Mouse (Mus musculus): Measurements from ENCODE around the gene Nos2. TPM values are rescaled to one million over a fixed set of nuclear protein-coding genes. Genes with fewer than 3 reads are reported as not detected.

Gene Nos2
- 1.4 and 1.6 TPM in 2 replicates for polyA plus RNA-seq (2014; fragmentation: Nextera tagmentation; extraction: Ambion mirVana)

- Histone ChIP-seq H3K27ac (ENCODE audit: low read depth, low read length) (no peak within 1 kb of the TSS), H3K9ac (ENCODE audit: low read length) (no peak within 1 kb of the TSS), H3K4me1 (ENCODE audit: control insufficient read depth, insufficient read depth, low read length) (no peaks in the 10 kb centered on the region), H3K9me3 (ENCODE audit: control insufficient read depth, low read length) (no peaks in the 10 kb centered on the region), H3K4me2 (ENCODE audit: low read depth) (no peak within 1 kb of the TSS), H3K27me3 (ENCODE audit: control insufficient read depth, insufficient read depth, low read length) (peaks cover 23% of the 10 kb centered on the region), H3K4me3 (ENCODE audit: low read depth, low read length) (no peak within 1 kb of the TSS), H3K36me3 (ENCODE audit: control insufficient read depth, insufficient read depth, low read length) (no peaks in the 10 kb centered on the region)
- ATAC-seq (ENCODE audit: insufficient read depth, low FRiP score, low TSS enrichment): no peak
- 63% methylated on average over 6 of the region's 6 CpGs for WGBS
- DNase-seq (ENCODE audit: low spot score): no peak
Measured at GRCm38 (mm10) chr11:78920411-78920939, at the start of gene Nos2. Gene Nos2, plus strand, starts transcription at chr11:78920787.

GRCm38 (mm10) chr11:78870891-78871290 is 49.7 kb upstream of the Nos2 start:
- Histone ChIP-seq H3K4me2 (ENCODE audit: low read depth) (no peak overlapping the region), H3K9me3 (ENCODE audit: control insufficient read depth, low read length) (no peaks in the 10 kb centered on the region), H3K36me3 (ENCODE audit: control insufficient read depth, insufficient read depth, low read length) (no peaks in the 10 kb centered on the region), H3K4me1 (ENCODE audit: control insufficient read depth, insufficient read depth, low read length) (no peaks in the 10 kb centered on the region), H3K27me3 (ENCODE audit: control insufficient read depth, insufficient read depth, low read length) (no peaks in the 10 kb centered on the region), H3K9ac (ENCODE audit: low read length) (no peak overlapping the region), H3K4me3 (ENCODE audit: low read depth, low read length) (no peak overlapping the region), H3K27ac (ENCODE audit: low read depth, low read length) (no peak overlapping the region)
- DNase-seq (ENCODE audit: low spot score): no peak
- WGBS: 80% methylated on average over 4 of the region's 4 CpGs
- ATAC-seq (ENCODE audit: insufficient read depth, low FRiP score, low TSS enrichment): no peak

GRCm38 (mm10) chr11:78872782-78873181 is 47.8 kb upstream of the Nos2 start:
- ATAC-seq (ENCODE audit: insufficient read depth, low FRiP score, low TSS enrichment) (no peak), DNase-seq (ENCODE audit: low spot score) (no peak)
- H3K4me3 ChIP-seq (ENCODE audit: low read depth, low read length): no peak overlapping the region
- H3K4me1 ChIP-seq (ENCODE audit: control insufficient read depth, insufficient read depth, low read length): no peaks in the 10 kb centered on the region
- H3K27me3 ChIP-seq (ENCODE audit: control insufficient read depth, insufficient read depth, low read length): no peaks in the 10 kb centered on the region
- H3K36me3 ChIP-seq (ENCODE audit: control insufficient read depth, insufficient read depth, low read length): no peaks in the 10 kb centered on the region
- H3K9ac ChIP-seq (ENCODE audit: low read length): no peak overlapping the region
- 52% methylated on average over 2 of the region's 2 CpGs for WGBS
- H3K4me2 ChIP-seq (ENCODE audit: low read depth): no peak overlapping the region
- no peak overlapping the region for H3K27ac ChIP-seq (ENCODE audit: low read depth, low read length)
- no peaks in the 10 kb centered on the region for H3K9me3 ChIP-seq (ENCODE audit: control insufficient read depth, low read length)

- ATAC-seq (ENCODE audit: insufficient read depth, low FRiP score, low TSS enrichment): no peak
- Histone ChIP-seq H3K27me3 (ENCODE audit: control insufficient read depth, insufficient read depth, low read length) (no peaks in the 10 kb centered on the region), H3K4me3 (ENCODE audit: low read depth, low read length) (no peak overlapping the region), H3K9ac (ENCODE audit: low read length) (no peak overlapping the region), H3K4me2 (ENCODE audit: low read depth) (no peak overlapping the region), H3K27ac (ENCODE audit: low read depth, low read length) (no peak overlapping the region), H3K4me1 (ENCODE audit: control insufficient read depth, insufficient read depth, low read length) (no peaks in the 10 kb centered on the region), H3K36me3 (ENCODE audit: control insufficient read depth, insufficient read depth, low read length) (no peaks in the 10 kb centered on the region), H3K9me3 (ENCODE audit: control insufficient read depth, low read length) (no peaks in the 10 kb centered on the region)
- DNase-seq (ENCODE audit: low spot score): no peak
- WGBS: 89% methylated on average over 3 of the region's 3 CpGs
Measured at GRCm38 (mm10) chr11:78879727-78880126, 40.9 kb upstream of the Nos2 start.

GRCm38 (mm10) chr11:78886693-78887092 is 33.9 kb upstream of the Nos2 start:
- peaks cover 4% of the 10 kb centered on the region; the same call in 1 of the 2 replicates for H3K4me1 ChIP-seq (ENCODE audit: control insufficient read depth, insufficient read depth, low read length)
- H3K9ac ChIP-seq (ENCODE audit: low read length): no peak overlapping the region
- ATAC-seq (ENCODE audit: insufficient read depth, low FRiP score, low TSS enrichment) (no peak), DNase-seq (ENCODE audit: low spot score) (no peak)
- H3K4me2 ChIP-seq (ENCODE audit: low read depth): no peak overlapping the region
- H3K27ac ChIP-seq (ENCODE audit: low read depth, low read length): peak overlapping the region; percentile 63; the same call in 1 of the 2 replicates
- 67% methylated on average over 1 of the region's 1 CpGs for WGBS
- H3K9me3 ChIP-seq (ENCODE audit: control insufficient read depth, low read length): no peaks in the 10 kb centered on the region
- H3K36me3 ChIP-seq (ENCODE audit: control insufficient read depth, insufficient read depth, low read length): no peaks in the 10 kb centered on the region
- no peaks in the 10 kb centered on the region for H3K27me3 ChIP-seq (ENCODE audit: control insufficient read depth, insufficient read depth, low read length)
- H3K4me3 ChIP-seq (ENCODE audit: low read depth, low read length): no peak overlapping the region

GRCm38 (mm10) chr11:78887102-78887971 is 33.2 kb upstream of the Nos2 start:
- Histone ChIP-seq H3K36me3 (ENCODE audit: control insufficient read depth, insufficient read depth, low read length) (no peaks in the 10 kb centered on the region), H3K27ac (ENCODE audit: low read depth, low read length) (peak overlapping the region; percentile 63), H3K4me3 (ENCODE audit: low read depth, low read length) (no peak overlapping the region), H3K4me1 (ENCODE audit: control insufficient read depth, insufficient read depth, low read length) (peaks cover 4% of the 10 kb centered on the region; the same call in 1 of the 2 replicates), H3K9me3 (ENCODE audit: control insufficient read depth, low read length) (no peaks in the 10 kb centered on the region), H3K9ac (ENCODE audit: low read length) (no peak overlapping the region), H3K4me2 (ENCODE audit: low read depth) (no peak overlapping the region), H3K27me3 (ENCODE audit: control insufficient read depth, insufficient read depth, low read length) (no peaks in the 10 kb centered on the region)
- 43% methylated on average over 9 of the region's 9 CpGs for WGBS
- peak; percentile 53 for DNase-seq (ENCODE audit: low spot score)
- no peak for ATAC-seq (ENCODE audit: insufficient read depth, low FRiP score, low TSS enrichment)

GRCm38 (mm10) chr11:78889156-78889555 is 31.4 kb upstream of the Nos2 start:
- no peaks in the 10 kb centered on the region for H3K36me3 ChIP-seq (ENCODE audit: control insufficient read depth, insufficient read depth, low read length)
- H3K9ac ChIP-seq (ENCODE audit: low read length): no peak overlapping the region
- peaks cover 4% of the 10 kb centered on the region; the same call in 1 of the 2 replicates for H3K4me1 ChIP-seq (ENCODE audit: control insufficient read depth, insufficient read depth, low read length)
- no peak for ATAC-seq (ENCODE audit: insufficient read depth, low FRiP score, low TSS enrichment)
- no peaks in the 10 kb centered on the region for H3K27me3 ChIP-seq (ENCODE audit: control insufficient read depth, insufficient read depth, low read length)
- H3K4me3 ChIP-seq (ENCODE audit: low read depth, low read length): no peak overlapping the region
- H3K27ac ChIP-seq (ENCODE audit: low read depth, low read length): no peak overlapping the region
- no peak overlapping the region for H3K4me2 ChIP-seq (ENCODE audit: low read depth)
- 92% methylated on average over 4 of the region's 4 CpGs for WGBS
- no peak for DNase-seq (ENCODE audit: low spot score)
- no peaks in the 10 kb centered on the region for H3K9me3 ChIP-seq (ENCODE audit: control insufficient read depth, low read length)

GRCm38 (mm10) chr11:78896357-78897123 is 24.0 kb upstream of the Nos2 start:
- ATAC-seq (ENCODE audit: insufficient read depth, low FRiP score, low TSS enrichment) (no peak), DNase-seq (ENCODE audit: low spot score) (peak; percentile 49)
- Histone ChIP-seq H3K27ac (ENCODE audit: low read depth, low read length) (no peak overlapping the region), H3K27me3 (ENCODE audit: control insufficient read depth, insufficient read depth, low read length) (no peaks in the 10 kb centered on the region), H3K4me1 (ENCODE audit: control insufficient read depth, insufficient read depth, low read length) (no peaks in the 10 kb centered on the region), H3K4me2 (ENCODE audit: low read depth) (no peak overlapping the region), H3K4me3 (ENCODE audit: low read depth, low read length) (no peak overlapping the region), H3K9ac (ENCODE audit: low read length) (no peak overlapping the region), H3K36me3 (ENCODE audit: control insufficient read depth, insufficient read depth, low read length) (no peaks in the 10 kb centered on the region), H3K9me3 (ENCODE audit: control insufficient read depth, low read length) (no peaks in the 10 kb centered on the region)
- 74% methylated on average over 7 of the region's 7 CpGs for WGBS
